In genomic region chr11:108923188-108923575, GRCm38 (mm10) we compare ENCODE assay signal across 9 mouse cellular contexts. TPM values are rescaled to one million over a fixed set of nuclear protein-coding genes. Genes with fewer than 3 reads are reported as not detected.
DNase-seq lines count a peak whose midpoint lies in the region; ATAC-seq and TF ChIP-seq lines count a peak whose summit lies in the region.
"Had no signal": no experiment of that assay in that cellular context is flagged by ENCODE, and none has a peak within 500 bp of the region (broad histone marks: within the 10 kb centered on the region; RNA-seq: fewer than 3 reads in every experiment).

No protein-coding gene starts in this region.

- H3K4me1 ChIP-seq in kidney, embryonic 16.5 days (ENCODE audit: insufficient read depth, low read length) = peaks cover 63% of the 10 kb centered on the region
- no peaks in the 10 kb centered on the region for H3K4me1 ChIP-seq in embryonic fibroblast, embryonic 13.5 days (ENCODE audit: control insufficient read depth, insufficient read depth, low read length)
- peaks cover 41% of the 10 kb centered on the region for H3K4me1 ChIP-seq in intestine, embryonic 16.5 days (ENCODE audit: control insufficient read depth, insufficient read depth, low read length)
- H3K4me1 ChIP-seq in neural tube, embryonic 11.5 days (ENCODE audit: control insufficient read depth, insufficient read depth, low read length) = peaks cover 50% of the 10 kb centered on the region

- no peak for DNase-seq in kidney, adult 11 months
- no peak for DNase-seq in neural tube, embryonic 11.5 days (ENCODE audit: low spot score)
- DNase-seq in layer of hippocampus, adult 11-12 months (ENCODE audit: low spot score) = no peak
- DNase-seq in spleen, postnatal 10 days (ENCODE audit: low spot score in 2 of 2) = no peak
- DNase-seq in urinary bladder, postnatal 25 days (ENCODE audit: low spot score) = no peak
- DNase-seq: cerebellum, adult 11 months had no signal

- TF ChIP-seq CTCF in embryonic fibroblast, embryonic 13.5 days (IDR thresholded peaks at IDR 0.05; ENCODE audit: borderline replicate concordance, insufficient read depth, low read length) = no peak

- H3K9me3 ChIP-seq in kidney, embryonic 16.5 days (ENCODE audit: low read length) = no peaks in the 10 kb centered on the region
- no peaks in the 10 kb centered on the region for H3K9me3 ChIP-seq in intestine, embryonic 16.5 days (ENCODE audit: control insufficient read depth, low read length)
- no peaks in the 10 kb centered on the region for H3K9me3 ChIP-seq in neural tube, embryonic 11.5 days (ENCODE audit: control insufficient read depth, low read length)

- H3K27me3 ChIP-seq in kidney, embryonic 16.5 days (ENCODE audit: insufficient read depth, low read length) = no peaks in the 10 kb centered on the region
- peaks cover 4% of the 10 kb centered on the region; the same call in 1 of the 2 replicates for H3K27me3 ChIP-seq in intestine, embryonic 16.5 days (replicated peaks; ENCODE audit: control insufficient read depth, insufficient read depth, low read length)
- no peaks in the 10 kb centered on the region for H3K27me3 ChIP-seq in neural tube, embryonic 11.5 days (ENCODE audit: control insufficient read depth, insufficient read depth, low read length)

- 4% methylated on average over 16 of the region's 17 CpGs for WGBS in kidney, embryonic 16.5 days
- 8% methylated on average over 17 of the region's 17 CpGs for WGBS in intestine, embryonic 16.5 days
- under 1% methylated on average over 17 of the region's 17 CpGs for WGBS in neural tube, embryonic 11.5 days

- H3K4me3 ChIP-seq in kidney, embryonic 16.5 days (ENCODE audit: low read length) = peak overlapping the region; percentile 91
- peak overlapping the region; percentile 8 for H3K4me3 ChIP-seq in embryonic fibroblast, embryonic 13.5 days (ENCODE audit: insufficient read depth, low read length)
- H3K4me3 ChIP-seq in intestine, embryonic 16.5 days (ENCODE audit: low read length) = peak overlapping the region; percentile 91
- H3K4me3 ChIP-seq in neural tube, embryonic 11.5 days (ENCODE audit: low read depth, low read length) = peak overlapping the region; percentile 90

- peak overlapping the region; percentile 96 for H3K9ac ChIP-seq in kidney, embryonic 16.5 days (replicated peaks; ENCODE audit: low read length)
- H3K9ac ChIP-seq in intestine, embryonic 16.5 days (ENCODE audit: low read depth, low read length) = peak overlapping the region; percentile 92; the same call in 1 of the 2 replicates
- peak overlapping the region; percentile 97 for H3K9ac ChIP-seq in neural tube, embryonic 11.5 days (ENCODE audit: low read length)

- H3K36me3 ChIP-seq in kidney, embryonic 16.5 days (ENCODE audit: insufficient read depth, low read length) = no peaks in the 10 kb centered on the region
- no peaks in the 10 kb centered on the region for H3K36me3 ChIP-seq in intestine, embryonic 16.5 days (ENCODE audit: control insufficient read depth, insufficient read depth, low read length)
- H3K36me3 ChIP-seq in neural tube, embryonic 11.5 days (ENCODE audit: control insufficient read depth, insufficient read depth, low read length) = peaks cover 6% of the 10 kb centered on the region

- peak overlapping the region; percentile 81 for H3K4me2 ChIP-seq in kidney, embryonic 16.5 days (replicated peaks; ENCODE audit: low read depth, low read length)
- H3K4me2 ChIP-seq in intestine, embryonic 16.5 days (ENCODE audit: low read depth, low read length) = peak overlapping the region; percentile 95
- H3K4me2 ChIP-seq in neural tube, embryonic 11.5 days (ENCODE audit: low read depth) = peak overlapping the region; percentile 86

- TF ChIP-seq POLR2A in embryonic fibroblast, embryonic 13.5 days (IDR thresholded peaks at IDR 0.05; ENCODE audit: low read depth, low read length) = no peak

- no peak for ATAC-seq in kidney, embryonic 16.5 days (ENCODE audit: low FRiP score, low TSS enrichment)
- no peak for ATAC-seq in intestine, embryonic 16.5 days
- ATAC-seq in neural tube, embryonic 11.5 days (ENCODE audit: insufficient read depth, low FRiP score, low TSS enrichment) = no peak

- H3K27ac ChIP-seq in kidney, embryonic 16.5 days (ENCODE audit: low read length) = 0 out of 2 replicates have a peak overlapping the region, but pooled peaks have one; percentile 5
- no peak overlapping the region for H3K27ac ChIP-seq in embryonic fibroblast, embryonic 13.5 days (ENCODE audit: insufficient read depth, low read length)
- H3K27ac ChIP-seq in intestine, embryonic 16.5 days (ENCODE audit: low read length) = no peak overlapping the region
- no peak overlapping the region for H3K27ac ChIP-seq in neural tube, embryonic 11.5 days (ENCODE audit: low read depth, low read length)

RNA-seq across cellular contexts. Expression of gene Axin2, which starts 3.0 kb away (rescaled TPM):
- 4.7 and 5.7 TPM in 2 replicates for polyA plus RNA-seq in kidney, embryonic 16.5 days (2015; fragmentation: Nextera tagmentation; extraction: Ambion mirVana)
- 3.1 and 7.7 TPM in 2 replicates for polyA plus RNA-seq in embryonic fibroblast, embryonic 13.5 days (2011; ENCODE audit: insufficient read length, low read depth, missing spikeins)
- 2.8 and 3.2 TPM in 2 replicates for polyA plus RNA-seq in intestine, embryonic 16.5 days (2015; fragmentation: Nextera tagmentation; extraction: Ambion mirVana)
- 16.4 and 21.2 TPM in 2 replicates for polyA plus RNA-seq in neural tube, embryonic 11.5 days (2014; fragmentation: Nextera tagmentation; extraction: Ambion mirVana)

Comparison
In these comparisons a context has a peak if more than half of its experiments do, and no peak if none do; other contexts are left out.
1. H3K4me3 ChIP-seq: peak in every context shown above with its lines; median percentile 91 in kidney, embryonic 16.5 days; 91 in intestine, embryonic 16.5 days; 90 in neural tube, embryonic 11.5 days; 8 in embryonic fibroblast, embryonic 13.5 days.